Mouse (Mus musculus) stomach, postnatal 0 days (tissue): ENCODE measurements around the gene Map3k7. TPM values are rescaled to one million over a fixed set of nuclear protein-coding genes. Genes with fewer than 3 reads are reported as not detected.
A peak's percentile ranks its signal among the peaks of the same experiment; 100 is the strongest.

ENCODE experiments used
- ATAC-seq: fragments of 200-750 bp; cut with Nextera tagmentation; 2 replicates; pipeline ENCODE4 v1.8.0; 2017; ENCODE audit not compliant: low FRiP score, low TSS enrichment
- DNase-seq: peaks from one replicate; pipeline ENCODE4 v3.0.0-alpha.2; 2016; ENCODE audit warnings: low spot score
- H3K27ac ChIP-seq: fragments of 300-500 bp; sonication (generic); replicated peaks from 2 replicates; pipeline ENCODE4 v1.5.1; 2014; ENCODE audit warnings: mild to moderate bottlenecking, control low read depth
- H3K27me3 ChIP-seq: fragments of 300-500 bp; sonication (generic); 2 replicates; pipeline ENCODE4 v1.6.1; 2014; ENCODE audit warnings: low read length; ENCODE audit not compliant: control insufficient read depth, insufficient read depth
- H3K36me3 ChIP-seq: fragments of 300-500 bp; sonication (generic); 2 replicates; pipeline ENCODE4 v1.6.1; 2014; ENCODE audit warnings: low read length, mixed read lengths; ENCODE audit not compliant: control insufficient read depth, insufficient read depth
- H3K4me1 ChIP-seq: fragments of 300-500 bp; sonication (generic); replicated peaks from 2 replicates; pipeline ENCODE4 v1.6.1; 2014; ENCODE audit warnings: antibody characterized with exemption; ENCODE audit not compliant: control insufficient read depth, insufficient read depth
- H3K4me2 ChIP-seq: fragments of 300-500 bp; sonication (generic); replicated peaks from 2 replicates; pipeline ENCODE4 v1.6.1; 2014; ENCODE audit warnings: low read depth, mild to moderate bottlenecking, control low read depth, moderate library complexity
- H3K4me3 ChIP-seq: fragments of 300-500 bp; sonication (generic); 2 replicates; pipeline ENCODE4 v1.5.1; 2014; ENCODE audit warnings: low read depth, low read length, control low read depth
- H3K9ac ChIP-seq: fragments of 300-500 bp; sonication (generic); 2 replicates; pipeline ENCODE4 v1.6.1; 2014; ENCODE audit warnings: mild to moderate bottlenecking, low read length, control low read depth, mixed read lengths
- H3K9me3 ChIP-seq: fragments of 300-500 bp; sonication (generic); 2 replicates; pipeline ENCODE4 v1.6.1; 2016; ENCODE audit warnings: low read length; ENCODE audit not compliant: control insufficient read depth
- CTCF ChIP-seq: IDR thresholded peaks from 2 replicates; pipeline ENCODE4 v1.5.1; 2016; ENCODE audit warnings: antibody characterized with exemption, low read depth, mild to moderate bottlenecking, moderate library complexity
- EP300 ChIP-seq: optimal IDR thresholded peaks from 2 replicates; pipeline ENCODE3; 2016; ENCODE audit warnings: antibody characterized with exemption
- WGBS: fragments of 180-500 bp; shearing (Covaris S2); extraction: QIAGEN DNeasy Blood & Tissue Kit; methylation state at CpG from one replicate; pipeline ENCODE4 v1.1.7; 2014; 5-methylcytosine and 5-hydroxymethylcytosine counted together
- polyA plus RNA-seq: library from polyadenylated mRNA; unstranded; fragments of >200 nt; fragmentation: Nextera tagmentation; extraction: Ambion mirVana; gene quantifications from 2 replicates; pipeline ENCODE4 v1.2.1, GENCODE M21; 2015

Gene Map3k7
- polyA plus RNA-seq, 1 experiment from 2014 or later = 14.2 TPM

GRCm38 (mm10) chr4:31937376-31938281, 26.3 kb upstream of the Map3k7 start:
- peak overlapping the region; percentile 58 for H3K9ac ChIP-seq
- H3K4me2 ChIP-seq = peak overlapping the region; percentile 77
- no peaks in the 10 kb centered on the region for H3K36me3 ChIP-seq
- H3K4me3 ChIP-seq = peak overlapping the region; percentile 46
- no peak overlapping the region for H3K27ac ChIP-seq
- 4% methylated on average over 35 of the region's 36 CpGs for WGBS
- H3K4me1 ChIP-seq = no peaks in the 10 kb centered on the region
- TF ChIP-seq EP300 (no peak), CTCF (no peak)
- DNase-seq (peak; percentile 36), ATAC-seq (no peak)
- no peaks in the 10 kb centered on the region for H3K27me3 ChIP-seq
- H3K9me3 ChIP-seq = no peaks in the 10 kb centered on the region

- H3K4me2 ChIP-seq = 0 out of 2 replicates have a peak overlapping the region, but pooled peaks have one; percentile 12
Measured at GRCm38 (mm10) chr4:31938416-31939106, 25.3 kb upstream of the Map3k7 start.

GRCm38 (mm10) chr4:31941616-31942015, 22.3 kb upstream of the Map3k7 start:
- Histone ChIP-seq H3K4me3 (no peak overlapping the region), H3K36me3 (no peaks in the 10 kb centered on the region), H3K9me3 (no peaks in the 10 kb centered on the region), H3K27ac (no peak overlapping the region), H3K27me3 (no peaks in the 10 kb centered on the region), H3K4me1 (no peaks in the 10 kb centered on the region), H3K9ac (no peak overlapping the region), H3K4me2 (no peak overlapping the region)
- TF ChIP-seq EP300 (no peak), CTCF (no peak)
- ATAC-seq = no peak
- DNase-seq = no peak
- WGBS = 26% methylated on average over 4 of the region's 4 CpGs

More at GRCm38 (mm10) chr4:31938416-31939106, 25.3 kb upstream of the Map3k7 start:
- H3K9ac ChIP-seq = no peak overlapping the region
- no peak overlapping the region for H3K4me3 ChIP-seq
- H3K36me3 ChIP-seq = no peaks in the 10 kb centered on the region
- TF ChIP-seq CTCF (peak; percentile 81), EP300 (no peak)
- 23% methylated on average over 9 of the region's 9 CpGs for WGBS
- no peak overlapping the region for H3K27ac ChIP-seq
- H3K27me3 ChIP-seq = no peaks in the 10 kb centered on the region
- DNase-seq (peak; percentile 17), ATAC-seq (no peak)
- no peaks in the 10 kb centered on the region for H3K4me1 ChIP-seq
- H3K9me3 ChIP-seq = no peaks in the 10 kb centered on the region

GRCm38 (mm10) chr4:31943045-31943444, 20.9 kb upstream of the Map3k7 start:
- TF ChIP-seq CTCF = no peak
- no peak for TF ChIP-seq EP300
- no peaks in the 10 kb centered on the region for H3K27me3 ChIP-seq
- no peak overlapping the region for H3K4me2 ChIP-seq
- ATAC-seq (no peak), DNase-seq (no peak)
- no peaks in the 10 kb centered on the region for H3K36me3 ChIP-seq
- H3K4me3 ChIP-seq = no peak overlapping the region
- 90% methylated on average over 2 of the region's 2 CpGs for WGBS
- no peaks in the 10 kb centered on the region for H3K4me1 ChIP-seq
- no peak overlapping the region for H3K27ac ChIP-seq
- H3K9me3 ChIP-seq = no peaks in the 10 kb centered on the region
- no peak overlapping the region for H3K9ac ChIP-seq

- ATAC-seq (no peak; the same call in 1 of the 2 replicates), DNase-seq (no peak)
- Histone ChIP-seq H3K27ac (peak overlapping the region; percentile 97), H3K4me1 (no peaks in the 10 kb centered on the region), H3K9ac (peak overlapping the region; percentile 96), H3K9me3 (no peaks in the 10 kb centered on the region), H3K4me3 (peak overlapping the region; percentile 85), H3K4me2 (peak overlapping the region; percentile 70), H3K27me3 (no peaks in the 10 kb centered on the region), H3K36me3 (no peaks in the 10 kb centered on the region)
- under 1% methylated on average over 45 of the region's 47 CpGs for WGBS
- TF ChIP-seq EP300 (no peak), CTCF (no peak)
Measured at GRCm38 (mm10) chr4:31964194-31964875, 438 bp downstream of the Map3k7 start.
